Mouse (Mus musculus): ENCODE results near the gene Vkorc1. TPM values are rescaled to one million over a fixed set of nuclear protein-coding genes. Genes with fewer than 3 reads are reported as not detected.

Gene Vkorc1
- polyA plus RNA-seq, 1 experiment: 289 TPM

DNA sequence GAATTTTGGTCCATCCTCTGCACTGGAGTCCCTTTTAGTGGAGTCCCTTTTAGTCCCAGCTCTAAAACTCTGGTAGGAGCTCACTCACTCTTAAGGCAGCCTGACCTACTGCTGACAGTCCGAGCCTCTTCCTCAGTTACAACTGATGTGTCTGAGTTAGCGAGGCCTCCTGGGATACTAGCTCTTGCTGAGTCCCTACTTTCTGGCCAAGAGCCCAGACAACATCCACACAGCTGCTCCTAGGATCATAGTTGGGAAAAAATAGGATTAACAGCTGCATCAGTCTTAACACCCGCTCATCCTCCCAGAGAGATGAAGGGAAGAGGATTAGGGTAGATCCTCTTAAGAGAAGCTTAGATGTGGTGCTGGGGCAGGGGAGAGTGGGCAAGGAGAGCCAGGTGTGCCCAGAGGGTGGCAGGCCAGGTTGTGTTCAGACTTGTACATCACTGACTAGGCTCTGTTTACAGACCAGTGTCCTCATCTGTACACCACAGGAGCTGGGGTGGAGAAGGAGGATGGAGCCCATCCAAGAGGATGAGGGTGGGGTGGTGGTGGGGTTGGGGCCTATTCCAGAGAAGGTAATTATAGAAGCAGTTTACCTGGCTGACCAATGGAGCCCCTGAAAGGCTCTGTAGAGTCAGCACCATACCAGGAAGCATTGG is 26.1 kb downstream of the Vkorc1 start:
- no peak overlapping the region for H3K4me3 ChIP-seq (ENCODE audit: insufficient read depth, low read depth, low read length)
- no peaks in the 10 kb centered on the region for H3K36me3 ChIP-seq (ENCODE audit: control insufficient read depth, insufficient read depth, low read length)
- H3K4me1 ChIP-seq (ENCODE audit: control insufficient read depth, insufficient read depth, low read length): no peaks in the 10 kb centered on the region; the same call in 1 of the 2 replicates
- DNase-seq: no peak
- H3K27me3 ChIP-seq (replicated peaks; ENCODE audit: control insufficient read depth, insufficient read depth, low read length): no peaks in the 10 kb centered on the region
- no peak overlapping the region for H3K27ac ChIP-seq (ENCODE audit: insufficient read depth, low read depth, low read length)
- WGBS: 78% methylated on average over 3 of the region's 3 CpGs
- TF ChIP-seq CTCF (conservative IDR thresholded peaks at IDR 0.05; ENCODE audit: insufficient read depth, insufficient read length, low read depth, low read length): no peak

DNA sequence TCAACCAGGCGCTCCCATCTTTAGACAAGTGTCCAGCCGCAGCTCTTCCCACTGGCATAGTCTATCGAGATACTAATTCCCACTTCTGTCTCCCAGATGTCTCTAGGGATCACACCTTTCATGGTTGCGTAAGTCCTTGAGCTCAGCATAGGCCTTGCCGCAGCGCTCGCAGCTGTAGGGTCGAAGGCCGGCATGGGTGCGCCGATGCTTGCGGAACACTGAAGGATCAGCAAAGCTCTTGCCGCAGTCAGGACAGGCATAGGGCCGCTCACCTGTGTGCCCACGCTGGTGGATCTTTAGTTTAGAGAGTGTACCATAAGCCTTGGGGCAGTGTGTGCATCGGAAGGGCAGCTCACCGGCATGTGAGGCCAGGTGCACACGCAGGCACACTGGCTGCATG is 27.8 kb downstream of the Vkorc1 start:
- H3K4me1 ChIP-seq (ENCODE audit: control insufficient read depth, insufficient read depth, low read length): no peaks in the 10 kb centered on the region
- TF ChIP-seq CTCF (conservative IDR thresholded peaks at IDR 0.05; ENCODE audit: insufficient read depth, insufficient read length, low read depth, low read length) (no peak), POLR2A (IDR thresholded peaks at IDR 0.05; ENCODE audit: low read depth, low read length) (no peak)
- WGBS: 96% methylated on average over 18 of the region's 18 CpGs
- no peaks in the 10 kb centered on the region for H3K36me3 ChIP-seq (ENCODE audit: control insufficient read depth, insufficient read depth, low read length)
- H3K27ac ChIP-seq (ENCODE audit: insufficient read depth, low read depth, low read length): no peak overlapping the region
- no peak overlapping the region for H3K4me3 ChIP-seq (ENCODE audit: insufficient read depth, low read depth, low read length)
- DNase-seq: no peak
- no peaks in the 10 kb centered on the region for H3K27me3 ChIP-seq (replicated peaks; ENCODE audit: control insufficient read depth, insufficient read depth, low read length)

DNA sequence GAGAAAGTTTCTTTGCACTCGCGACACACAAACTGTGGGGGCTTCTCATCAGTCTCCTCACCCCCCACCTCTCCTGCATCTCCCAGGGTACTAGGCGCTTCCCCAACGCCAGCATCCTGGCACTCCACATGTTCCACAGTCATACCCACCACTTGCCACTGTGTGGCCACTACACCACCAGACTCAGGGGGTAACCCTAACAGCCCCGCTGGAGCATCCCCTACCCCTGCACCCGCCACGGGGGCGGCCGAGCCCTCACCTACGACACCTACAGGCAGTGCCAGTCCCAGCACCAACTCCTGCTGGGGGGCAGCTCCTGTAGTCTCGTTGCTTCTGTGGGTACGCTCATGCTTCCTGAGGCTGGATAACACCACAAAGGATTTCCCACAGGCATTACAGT is 29.0 kb downstream of the Vkorc1 start:
- no peaks in the 10 kb centered on the region for H3K4me1 ChIP-seq (ENCODE audit: control insufficient read depth, insufficient read depth, low read length)
- TF ChIP-seq CTCF (conservative IDR thresholded peaks at IDR 0.05; ENCODE audit: insufficient read depth, insufficient read length, low read depth, low read length) (no peak), POLR2A (IDR thresholded peaks at IDR 0.05; ENCODE audit: low read depth, low read length) (no peak)
- H3K36me3 ChIP-seq (ENCODE audit: control insufficient read depth, insufficient read depth, low read length): no peaks in the 10 kb centered on the region
- H3K27me3 ChIP-seq (replicated peaks; ENCODE audit: control insufficient read depth, insufficient read depth, low read length): no peaks in the 10 kb centered on the region
- H3K27ac ChIP-seq (ENCODE audit: insufficient read depth, low read depth, low read length): no peak overlapping the region
- 95% methylated on average over 12 of the region's 12 CpGs for WGBS
- no peak overlapping the region for H3K4me3 ChIP-seq (ENCODE audit: insufficient read depth, low read depth, low read length)
- DNase-seq: no peak

DNA sequence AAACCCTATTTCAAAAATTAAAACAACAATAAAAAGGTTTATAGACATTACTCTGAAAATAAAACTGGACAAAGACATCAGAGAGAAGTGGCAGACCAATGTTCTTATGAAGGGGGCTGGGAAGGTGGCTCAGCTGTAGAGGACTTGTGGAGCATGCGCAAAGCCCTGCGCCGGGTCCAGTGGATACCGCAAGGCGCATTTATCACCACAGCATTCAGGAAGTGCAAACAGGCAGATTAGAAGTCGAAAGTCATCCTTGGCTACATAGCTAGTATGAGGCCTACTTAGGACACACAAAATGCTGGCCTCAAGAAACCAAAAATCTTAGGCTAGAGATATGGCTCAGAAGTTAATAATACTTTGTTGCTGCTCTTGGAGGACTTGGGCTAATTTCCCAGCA is 37.2 kb downstream of the Vkorc1 start:
- Histone ChIP-seq H3K4me3 (ENCODE audit: insufficient read depth, low read depth, low read length) (no peak overlapping the region), H3K27me3 (replicated peaks; ENCODE audit: control insufficient read depth, insufficient read depth, low read length) (no peaks in the 10 kb centered on the region), H3K27ac (ENCODE audit: insufficient read depth, low read depth, low read length) (no peak overlapping the region), H3K4me1 (ENCODE audit: control insufficient read depth, insufficient read depth, low read length) (no peaks in the 10 kb centered on the region), H3K36me3 (ENCODE audit: control insufficient read depth, insufficient read depth, low read length) (no peaks in the 10 kb centered on the region)
- DNase-seq: no peak
- WGBS: 88% methylated on average over 6 of the region's 6 CpGs
- TF ChIP-seq POLR2A (IDR thresholded peaks at IDR 0.05; ENCODE audit: low read depth, low read length): no peak

DNA sequence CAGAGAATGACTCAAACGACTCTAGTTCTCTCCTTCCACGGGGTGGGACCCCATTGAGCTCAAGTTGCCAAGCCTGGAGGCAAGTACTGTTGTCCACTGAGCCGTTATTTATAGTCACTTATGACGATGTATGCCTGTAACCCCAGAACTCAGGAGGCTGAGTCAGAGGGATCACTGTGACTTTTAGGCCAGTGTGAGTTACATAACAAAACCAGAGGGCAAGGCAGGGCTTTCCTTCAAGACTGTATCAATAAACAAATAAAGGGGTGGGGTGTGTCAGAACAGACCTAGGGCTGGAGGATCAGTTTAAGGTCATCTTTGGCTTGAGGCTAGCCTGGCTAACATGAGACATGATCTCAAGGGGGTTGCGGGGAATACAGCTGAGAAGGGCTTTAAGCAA is 44.5 kb downstream of the Vkorc1 start:
- TF ChIP-seq POLR2A (IDR thresholded peaks at IDR 0.05; ENCODE audit: low read depth, low read length) (no peak), CTCF (conservative IDR thresholded peaks at IDR 0.05; ENCODE audit: insufficient read depth, insufficient read length, low read depth, low read length) (no peak)
- Histone ChIP-seq H3K27ac (ENCODE audit: insufficient read depth, low read depth, low read length) (no peak overlapping the region), H3K27me3 (replicated peaks; ENCODE audit: control insufficient read depth, insufficient read depth, low read length) (no peaks in the 10 kb centered on the region), H3K4me1 (ENCODE audit: control insufficient read depth, insufficient read depth, low read length) (no peaks in the 10 kb centered on the region), H3K36me3 (ENCODE audit: control insufficient read depth, insufficient read depth, low read length) (no peaks in the 10 kb centered on the region), H3K4me3 (ENCODE audit: insufficient read depth, low read depth, low read length) (no peak overlapping the region)
- no peak for DNase-seq
- WGBS: 39% methylated on average over 5 of the region's 5 CpGs

DNA sequence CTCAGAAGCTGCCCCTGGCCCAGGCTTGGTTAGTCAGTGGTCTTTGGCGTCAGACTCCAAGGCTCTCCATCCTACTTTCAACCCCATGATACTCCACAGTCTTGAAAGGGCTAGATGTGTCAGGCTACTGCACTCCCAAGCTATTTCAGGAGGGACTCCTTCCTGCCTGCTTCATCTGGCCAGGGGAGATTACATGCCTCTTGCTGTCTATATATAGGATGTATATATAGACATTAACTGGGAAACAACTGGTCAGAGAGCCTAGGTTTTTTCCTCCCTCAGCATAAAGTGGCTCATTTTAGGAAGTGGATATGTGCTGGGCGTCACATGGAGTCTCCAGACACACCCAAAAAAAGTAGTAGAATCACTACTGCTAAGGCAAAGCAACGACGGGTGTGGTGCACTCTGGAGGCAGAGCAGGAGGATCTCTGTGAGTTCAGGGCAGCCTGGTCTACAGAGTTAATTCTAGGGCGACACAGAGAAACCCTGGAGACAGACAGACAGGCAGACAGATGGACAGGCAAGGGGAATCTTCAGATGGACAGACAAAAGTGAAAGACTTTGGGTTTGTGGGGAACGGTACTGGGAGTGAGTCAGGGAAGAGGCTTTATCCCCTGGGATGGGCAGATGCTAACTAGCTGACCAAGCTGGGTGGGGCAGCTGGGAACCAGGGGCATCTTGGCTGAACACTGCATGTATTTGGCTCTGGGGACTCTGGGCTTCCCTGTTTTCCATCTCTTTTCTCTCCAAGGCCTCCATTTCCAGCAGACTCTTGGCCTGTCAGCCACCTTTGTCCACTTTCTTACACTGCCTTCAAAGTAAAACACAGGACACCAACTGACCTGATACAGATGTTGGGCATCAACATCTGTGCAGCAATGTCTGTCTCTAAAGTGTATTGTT is 45.2 kb downstream of the Vkorc1 start:
- no peak for DNase-seq
- WGBS: 86% methylated on average over 6 of the region's 6 CpGs
- H3K36me3 ChIP-seq (ENCODE audit: control insufficient read depth, insufficient read depth, low read length): no peaks in the 10 kb centered on the region
- TF ChIP-seq CTCF (conservative IDR thresholded peaks at IDR 0.05; ENCODE audit: insufficient read depth, insufficient read length, low read depth, low read length) (no peak), POLR2A (IDR thresholded peaks at IDR 0.05; ENCODE audit: low read depth, low read length) (no peak)
- no peaks in the 10 kb centered on the region for H3K4me1 ChIP-seq (ENCODE audit: control insufficient read depth, insufficient read depth, low read length)
- H3K27me3 ChIP-seq (replicated peaks; ENCODE audit: control insufficient read depth, insufficient read depth, low read length): no peaks in the 10 kb centered on the region
- no peak overlapping the region for H3K27ac ChIP-seq (ENCODE audit: insufficient read depth, low read depth, low read length)
- no peak overlapping the region for H3K4me3 ChIP-seq (ENCODE audit: insufficient read depth, low read depth, low read length)

Other genes with a start within 250 kb of the Vkorc1 start
- gene Bcl7c, start 186.7 kb downstream of the Vkorc1 start, polyA plus RNA-seq (2012; rRNA removed): 24.5 and 25.9 TPM in 2 replicates
- gene Ctf1, start 182.9 kb downstream of the Vkorc1 start, polyA plus RNA-seq (2012; rRNA removed): 19.4 and 20.6 TPM in 2 replicates
- gene Ctf2, start 163.5 kb downstream of the Vkorc1 start, polyA plus RNA-seq (2012; rRNA removed): not detected in 2 replicates
- 14.6 and 20.8 TPM in 2 replicates for gene Fbxl19, start 151.1 kb downstream of the Vkorc1 start, polyA plus RNA-seq (2012; rRNA removed)
- 28.2 and 34.6 TPM in 2 replicates for gene Orai3, start 125.8 kb downstream of the Vkorc1 start, polyA plus RNA-seq (2012; rRNA removed)
- gene Setd1a, start 118.9 kb downstream of the Vkorc1 start, polyA plus RNA-seq (2012; rRNA removed): 8.8 and 10.9 TPM in 2 replicates
- not detected in 2 replicates for gene Gm49388, start 110.0 kb downstream of the Vkorc1 start, polyA plus RNA-seq (2012; rRNA removed)
- 45.0 and 49.3 TPM in 2 replicates for gene Hsd3b7, start 95.0 kb downstream of the Vkorc1 start, polyA plus RNA-seq (2012; rRNA removed)
- 60.7 and 66.5 TPM in 2 replicates for gene Stx4a, start 71.3 kb downstream of the Vkorc1 start, polyA plus RNA-seq (2012; rRNA removed)
- gene Stx1b, start 71.1 kb downstream of the Vkorc1 start, polyA plus RNA-seq (2012; rRNA removed): 2.3 and 2.4 TPM in 2 replicates
- 11.9 and 14.3 TPM in 2 replicates for gene Zfp646, start 19.4 kb downstream of the Vkorc1 start, polyA plus RNA-seq (2012; rRNA removed)
- gene Zfp668, start 18.8 kb downstream of the Vkorc1 start, polyA plus RNA-seq (2012; rRNA removed): 4.2 and 4.3 TPM in 2 replicates
- 5.1 and 7.5 TPM in 2 replicates for gene Prss53, start 4.6 kb downstream of the Vkorc1 start, polyA plus RNA-seq (2012; rRNA removed)
- gene Gm21974, start 163 bp downstream of the Vkorc1 start, polyA plus RNA-seq (2012; rRNA removed): not detected in 2 replicates
- gene Bckdk, start 8.5 kb upstream of the Vkorc1 start, polyA plus RNA-seq (2012; rRNA removed): 148 and 163 TPM in 2 replicates
- 11.8 and 12.2 TPM in 2 replicates for gene Kat8, start 16.9 kb upstream of the Vkorc1 start, polyA plus RNA-seq (2012; rRNA removed)
- gene Prss8, start 34.5 kb upstream of the Vkorc1 start, polyA plus RNA-seq (2012; rRNA removed): 745 and 858 TPM in 2 replicates
- gene Prss36, start 51.1 kb upstream of the Vkorc1 start, polyA plus RNA-seq (2012; rRNA removed): 21.9 and 28.4 TPM in 2 replicates
- 183 and 196 TPM in 2 replicates for gene Fus, start 71.8 kb upstream of the Vkorc1 start, polyA plus RNA-seq (2012; rRNA removed)
- gene Pycard, start 98.2 kb upstream of the Vkorc1 start, polyA plus RNA-seq (2012; rRNA removed): 52.8 and 60.0 TPM in 2 replicates
- 0.29 and 2.8 TPM in 2 replicates for gene Trim72, start 108.3 kb upstream of the Vkorc1 start, polyA plus RNA-seq (2012; rRNA removed)
- 2.4 and 7.0 TPM in 2 replicates for gene Itgam, start 167.0 kb upstream of the Vkorc1 start, polyA plus RNA-seq (2012; rRNA removed)
- gene Gm49368, start 167.1 kb upstream of the Vkorc1 start, polyA plus RNA-seq (2012; rRNA removed): not detected in 2 replicates
- 1.9 TPM in 2 replicates for gene Itgax, start 233.9 kb upstream of the Vkorc1 start, polyA plus RNA-seq (2012; rRNA removed)

Measured in kidney, adult 2 months (tissue).